Mouse (Mus musculus): Measurements from ENCODE around the gene AI413582. TPM values are rescaled to one million over a fixed set of nuclear protein-coding genes. Genes with fewer than 3 reads are reported as not detected.
A peak's percentile ranks its signal among the peaks of the same experiment; 100 is the strongest.

Gene AI413582
- polyA plus RNA-seq, 1 experiment from 2014 or later: 65.8 TPM

DNA sequence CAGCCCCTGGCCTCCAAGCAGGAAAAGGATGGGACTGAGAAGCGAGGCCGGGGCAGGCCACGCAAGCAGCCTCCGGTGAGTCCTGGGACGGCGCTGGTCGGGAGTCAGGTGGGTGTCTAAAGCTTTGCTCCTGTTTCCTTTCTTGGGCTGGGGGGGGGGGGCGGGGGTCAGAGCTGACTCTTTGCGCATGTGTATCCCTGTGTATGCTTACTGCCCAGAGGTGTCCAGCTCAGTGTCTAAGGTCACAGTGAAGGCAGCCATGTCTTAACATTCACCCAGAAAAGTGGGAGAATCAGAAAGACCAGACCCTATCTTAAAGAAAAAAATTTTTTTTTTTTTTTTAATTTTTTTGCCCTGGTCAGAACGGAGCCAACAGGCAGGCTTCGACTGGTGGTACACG is 6.0 kb downstream of the AI413582 start:
- peaks cover 32% of the 10 kb centered on the region for H3K4me1 ChIP-seq (ENCODE audit: control insufficient read depth, insufficient read depth, low read length)
- H3K27me3 ChIP-seq (ENCODE audit: control insufficient read depth, insufficient read depth, low read depth, low read length): peaks cover 9% of the 10 kb centered on the region
- H3K9me3 ChIP-seq (replicated peaks; ENCODE audit: control insufficient read depth, low read length, poor library complexity, severe bottlenecking): no peaks in the 10 kb centered on the region
- no peak overlapping the region for H3K4me2 ChIP-seq (ENCODE audit: low read length)
- H3K4me3 ChIP-seq (ENCODE audit: low read depth, low read length): no peak overlapping the region
- H3K9ac ChIP-seq (ENCODE audit: low read depth, low read length): no peak overlapping the region
- WGBS: 73% methylated on average over 9 of the region's 12 CpGs
- no peak for ATAC-seq
- peaks cover 4% of the 10 kb centered on the region for H3K36me3 ChIP-seq (ENCODE audit: control insufficient read depth, insufficient read depth, low read length)
- no peak overlapping the region for H3K27ac ChIP-seq (ENCODE audit: low read length)

DNA sequence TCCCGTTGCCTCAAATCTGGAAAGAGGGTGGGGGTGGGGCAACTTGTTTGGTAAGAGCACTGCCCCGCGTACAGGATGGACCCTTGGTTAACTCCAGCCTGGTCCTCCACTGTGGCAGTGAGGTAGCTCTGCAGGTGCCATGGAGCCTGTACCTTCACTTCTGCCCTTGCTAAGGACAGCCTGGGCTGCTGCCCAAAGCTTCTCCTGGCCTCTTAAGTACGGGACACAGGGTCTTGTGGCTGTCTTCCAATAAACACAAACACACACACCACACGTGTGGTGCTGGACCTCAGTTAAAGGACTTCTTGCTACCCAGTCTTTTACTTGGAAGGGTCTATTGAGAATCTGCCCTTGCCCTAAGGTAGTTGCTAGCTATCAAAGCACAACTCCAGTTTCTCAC is 6.7 kb downstream of the AI413582 start:
- H3K27ac ChIP-seq (ENCODE audit: low read length): no peak overlapping the region
- no peak overlapping the region for H3K4me3 ChIP-seq (ENCODE audit: low read depth, low read length)
- H3K27me3 ChIP-seq (ENCODE audit: control insufficient read depth, insufficient read depth, low read depth, low read length): peaks cover 9% of the 10 kb centered on the region
- no peak for ATAC-seq
- peaks cover 31% of the 10 kb centered on the region for H3K4me1 ChIP-seq (ENCODE audit: control insufficient read depth, insufficient read depth, low read length)
- H3K36me3 ChIP-seq (ENCODE audit: control insufficient read depth, insufficient read depth, low read length): peaks cover 4% of the 10 kb centered on the region
- no peaks in the 10 kb centered on the region for H3K9me3 ChIP-seq (replicated peaks; ENCODE audit: control insufficient read depth, low read length, poor library complexity, severe bottlenecking)
- 13% methylated on average over 5 of the region's 5 CpGs for WGBS
- H3K9ac ChIP-seq (ENCODE audit: low read depth, low read length): no peak overlapping the region
- peak overlapping the region; percentile 76 for H3K4me2 ChIP-seq (ENCODE audit: low read length)

DNA sequence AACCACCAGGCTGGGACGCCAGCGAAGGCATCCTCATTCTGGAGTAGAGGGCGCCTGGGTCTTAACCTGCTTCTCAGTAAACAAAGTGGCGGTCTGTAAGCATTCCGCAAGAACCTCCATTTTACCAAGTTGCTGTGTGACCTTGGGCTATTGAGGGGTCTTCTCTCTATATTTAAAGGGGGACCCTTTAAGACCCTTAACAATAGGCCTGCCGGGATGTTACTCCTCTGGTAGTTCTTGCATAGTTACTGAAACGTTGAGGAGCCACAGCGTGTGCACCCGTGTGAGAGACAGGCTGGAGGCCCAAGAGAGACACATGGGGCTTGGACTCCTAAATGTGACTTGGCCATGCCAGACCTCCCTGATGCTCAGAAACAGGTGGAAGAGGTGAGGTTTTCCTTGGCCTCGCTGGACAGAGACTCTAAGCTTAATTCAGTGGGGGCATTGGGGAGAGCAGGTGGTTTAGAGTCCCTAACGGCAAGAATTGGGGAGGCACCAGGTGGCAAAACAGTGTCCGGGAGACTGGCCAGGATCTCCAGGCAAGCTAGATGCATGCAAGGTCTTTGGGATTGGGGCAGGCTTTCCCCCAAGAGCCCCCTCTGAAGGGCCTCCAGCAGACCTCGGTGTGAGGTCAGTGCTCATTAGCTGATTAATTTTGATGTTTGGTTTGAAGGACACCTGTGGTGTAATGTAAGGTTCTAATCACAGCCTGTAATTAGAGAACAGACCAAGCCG is 7.5 kb downstream of the AI413582 start:
- no peak for ATAC-seq
- H3K9ac ChIP-seq (ENCODE audit: low read depth, low read length): peak overlapping the region; percentile 94
- H3K4me2 ChIP-seq (ENCODE audit: low read length): peak overlapping the region; percentile 76
- H3K27me3 ChIP-seq (ENCODE audit: control insufficient read depth, insufficient read depth, low read depth, low read length): peaks cover 9% of the 10 kb centered on the region
- 6% methylated on average over 14 of the region's 14 CpGs for WGBS
- H3K27ac ChIP-seq (ENCODE audit: low read length): no peak overlapping the region
- H3K9me3 ChIP-seq (replicated peaks; ENCODE audit: control insufficient read depth, low read length, poor library complexity, severe bottlenecking): no peaks in the 10 kb centered on the region
- peaks cover 4% of the 10 kb centered on the region for H3K36me3 ChIP-seq (ENCODE audit: control insufficient read depth, insufficient read depth, low read length)
- peak overlapping the region; percentile 88 for H3K4me3 ChIP-seq (ENCODE audit: low read depth, low read length)
- H3K4me1 ChIP-seq (ENCODE audit: control insufficient read depth, insufficient read depth, low read length): peaks cover 31% of the 10 kb centered on the region

DNA sequence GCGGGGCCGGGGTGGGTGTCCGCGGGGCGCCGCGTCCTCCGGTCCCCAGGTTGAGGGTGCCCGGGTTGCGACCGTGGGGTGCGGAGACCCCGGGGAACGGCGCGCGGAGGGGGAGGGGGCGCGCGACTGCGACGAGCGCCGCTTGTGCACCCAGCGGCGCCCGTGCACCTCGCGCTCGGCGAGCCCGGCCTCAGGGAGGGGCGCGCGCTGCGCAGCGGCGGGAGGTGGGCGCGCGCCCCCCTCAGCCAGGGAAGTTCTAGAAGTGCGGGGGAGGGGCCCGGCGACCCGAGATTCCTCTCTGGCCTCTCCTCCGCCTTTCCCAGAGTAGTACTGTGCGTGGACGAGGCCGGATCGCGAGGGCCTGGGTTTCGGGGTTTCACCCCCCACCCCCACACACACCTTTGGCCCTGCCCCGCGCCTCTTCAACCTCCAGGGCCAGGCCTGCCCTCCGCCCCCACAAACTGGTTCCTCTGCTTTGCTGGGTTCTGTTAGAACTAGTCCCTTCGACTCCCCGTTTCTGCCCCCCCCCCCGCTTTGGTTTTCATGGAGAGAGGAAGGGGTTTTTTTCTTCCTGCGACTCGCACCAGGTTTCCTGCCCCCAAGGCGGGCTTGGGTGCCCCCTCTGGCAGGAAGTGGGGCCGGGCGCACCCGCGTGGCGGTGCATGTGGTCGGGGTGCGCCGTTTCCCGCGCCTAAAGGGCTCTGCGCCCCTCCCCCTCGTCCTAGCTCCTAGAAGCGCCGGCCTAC is 8.2 kb downstream of the AI413582 start:
- Histone ChIP-seq H3K4me2 (ENCODE audit: low read length) (peak overlapping the region; percentile 76), H3K4me3 (ENCODE audit: low read depth, low read length) (peak overlapping the region; percentile 88), H3K36me3 (ENCODE audit: control insufficient read depth, insufficient read depth, low read length) (peaks cover 4% of the 10 kb centered on the region), H3K9me3 (replicated peaks; ENCODE audit: control insufficient read depth, low read length, poor library complexity, severe bottlenecking) (no peaks in the 10 kb centered on the region), H3K27ac (ENCODE audit: low read length) (peak overlapping the region; percentile 93), H3K9ac (ENCODE audit: low read depth, low read length) (peak overlapping the region; percentile 94), H3K27me3 (ENCODE audit: control insufficient read depth, insufficient read depth, low read depth, low read length) (peaks cover 9% of the 10 kb centered on the region), H3K4me1 (ENCODE audit: control insufficient read depth, insufficient read depth, low read length) (peaks cover 31% of the 10 kb centered on the region)
- WGBS: under 1% methylated on average over 33 of the region's 75 CpGs
- ATAC-seq: peak; percentile 47

DNA sequence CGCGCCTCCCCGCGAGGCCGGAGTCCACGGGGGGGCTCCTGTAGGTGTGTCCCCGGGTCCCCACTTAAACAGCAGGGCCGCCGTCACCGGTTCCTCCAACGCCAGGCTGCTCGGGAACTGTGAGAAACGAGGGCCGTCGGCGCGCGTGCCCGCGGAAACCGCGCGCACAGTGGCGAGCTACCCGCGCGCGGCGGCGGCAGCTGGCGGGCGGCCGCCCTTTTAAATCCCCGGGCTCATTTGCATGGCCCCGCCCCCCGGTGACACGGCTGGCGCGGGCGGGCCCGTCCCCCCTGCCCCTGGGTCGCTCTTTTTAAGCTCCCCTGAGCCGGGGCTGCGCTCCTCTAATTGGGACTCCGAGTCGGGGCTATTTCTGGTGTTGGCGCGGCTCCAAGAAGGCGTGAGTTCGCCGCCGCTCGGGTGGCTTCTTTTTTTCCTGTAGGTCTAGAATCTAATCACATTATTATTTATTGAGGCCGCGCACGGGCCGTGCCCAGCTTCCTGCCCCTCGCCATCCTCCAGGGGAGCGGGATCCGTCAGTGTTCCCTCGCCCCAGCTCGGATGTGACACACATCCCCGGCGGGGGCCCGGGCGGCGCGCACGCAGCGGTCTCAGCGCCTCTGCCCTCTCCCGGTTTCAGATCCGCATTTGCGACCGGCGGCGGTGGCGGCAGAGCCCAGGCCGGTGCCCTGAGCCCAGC is 9.1 kb downstream of the AI413582 start, which contains the start of gene Hmga1:
Gene Hmga1 (plus strand): TSS at position 183 of the 697 bp plus-strand sequence.
- H3K27me3 ChIP-seq (ENCODE audit: control insufficient read depth, insufficient read depth, low read depth, low read length): peaks cover 9% of the 10 kb centered on the region
- WGBS: under 1% methylated on average over 79 of the region's 79 CpGs
- H3K4me3 ChIP-seq (ENCODE audit: low read depth, low read length): peak within 1 kb of the TSS; percentile 88
- peaks cover 31% of the 10 kb centered on the region for H3K4me1 ChIP-seq (ENCODE audit: control insufficient read depth, insufficient read depth, low read length)
- H3K9me3 ChIP-seq (replicated peaks; ENCODE audit: control insufficient read depth, low read length, poor library complexity, severe bottlenecking): no peaks in the 10 kb centered on the region
- peaks cover under 1% of the 10 kb centered on the region; the same call in 1 of the 2 replicates for H3K36me3 ChIP-seq (ENCODE audit: control insufficient read depth, insufficient read depth, low read length)
- peak within 1 kb of the TSS; percentile 93 for H3K27ac ChIP-seq (ENCODE audit: low read length)
- ATAC-seq: peak; percentile 79
- peak within 1 kb of the TSS; percentile 76 for H3K4me2 ChIP-seq (ENCODE audit: low read length)
- H3K9ac ChIP-seq (ENCODE audit: low read depth, low read length): peak within 1 kb of the TSS; percentile 94

DNA sequence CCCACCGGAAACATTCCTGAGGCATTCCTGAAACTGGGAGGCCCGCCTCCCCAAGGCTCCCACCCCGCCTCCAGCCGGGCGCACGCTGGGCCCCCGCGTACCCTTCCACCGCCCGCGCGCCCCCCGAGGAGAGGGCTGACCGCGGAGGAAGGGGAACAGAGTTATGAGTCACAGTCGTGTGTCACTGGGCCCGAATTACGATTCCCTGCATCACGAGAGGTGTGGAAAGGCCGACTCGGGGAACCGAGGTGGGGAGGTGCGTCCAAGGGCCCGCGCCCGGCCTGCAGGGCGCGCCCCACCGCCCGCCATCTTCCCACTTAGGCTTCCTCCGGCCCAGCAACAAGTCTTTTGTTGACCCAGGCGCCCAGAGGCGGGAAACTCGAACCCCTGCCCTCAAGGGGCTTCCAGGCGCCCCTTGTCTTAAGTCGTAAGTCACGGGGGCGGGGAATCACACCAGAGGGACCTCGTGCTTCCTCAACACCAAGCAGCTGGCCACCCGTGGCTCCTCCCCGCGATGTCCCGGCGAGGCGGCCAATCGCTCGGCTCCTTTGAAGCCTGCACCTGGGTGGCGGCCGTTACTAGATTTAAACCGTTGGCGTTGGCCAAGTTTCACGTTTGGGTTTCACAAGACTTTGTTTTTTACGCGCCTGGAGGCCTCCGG is 9.9 kb downstream of the AI413582 start:
- no peaks in the 10 kb centered on the region for H3K9me3 ChIP-seq (replicated peaks; ENCODE audit: control insufficient read depth, low read length, poor library complexity, severe bottlenecking)
- H3K9ac ChIP-seq (ENCODE audit: low read depth, low read length): peak overlapping the region; percentile 94; the same call in 1 of the 2 replicates
- H3K27ac ChIP-seq (ENCODE audit: low read length): no peak overlapping the region; the same call in 1 of the 2 replicates
- WGBS: under 1% methylated on average over 54 of the region's 55 CpGs
- 0 out of 2 replicates have a peak, but pooled peaks have one; percentile 18 for ATAC-seq
- H3K27me3 ChIP-seq (ENCODE audit: control insufficient read depth, insufficient read depth, low read depth, low read length): peaks cover 9% of the 10 kb centered on the region
- H3K4me3 ChIP-seq (ENCODE audit: low read depth, low read length): peak overlapping the region; percentile 88
- peaks cover 31% of the 10 kb centered on the region for H3K4me1 ChIP-seq (ENCODE audit: control insufficient read depth, insufficient read depth, low read length)
- H3K36me3 ChIP-seq (ENCODE audit: control insufficient read depth, insufficient read depth, low read length): no peaks in the 10 kb centered on the region
- H3K4me2 ChIP-seq (ENCODE audit: low read length): peak overlapping the region; percentile 76

DNA sequence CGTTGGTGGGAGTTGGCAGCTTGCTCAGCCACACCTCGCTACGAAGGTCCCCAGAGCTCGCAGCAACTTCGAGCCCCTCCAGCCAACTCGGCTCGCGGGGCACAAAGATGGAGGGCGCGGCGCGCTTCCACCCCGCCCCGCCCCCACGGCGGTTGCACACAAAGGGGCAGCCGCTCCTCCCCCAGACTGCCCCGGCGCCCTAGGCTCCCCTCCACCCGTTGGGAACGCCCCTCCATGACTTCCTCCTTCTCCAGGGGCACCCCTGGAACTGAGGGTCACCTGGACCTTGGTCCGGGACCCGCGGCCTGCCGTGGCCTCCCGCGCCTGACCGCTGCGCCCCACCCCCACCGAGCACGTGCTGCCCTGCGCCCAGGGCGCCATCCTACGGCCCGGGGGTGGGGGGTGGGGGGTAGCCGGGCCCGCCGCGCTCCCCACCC is 10.5 kb downstream of the AI413582 start:
- Histone ChIP-seq H3K27me3 (ENCODE audit: control insufficient read depth, insufficient read depth, low read depth, low read length) (peaks cover 9% of the 10 kb centered on the region), H3K9ac (ENCODE audit: low read depth, low read length) (0 out of 2 replicates have a peak overlapping the region, but pooled peaks have one; percentile 20), H3K4me1 (ENCODE audit: control insufficient read depth, insufficient read depth, low read length) (peaks cover 31% of the 10 kb centered on the region), H3K4me2 (ENCODE audit: low read length) (peak overlapping the region; percentile 76), H3K4me3 (ENCODE audit: low read depth, low read length) (peak overlapping the region; percentile 88; the same call in 1 of the 2 replicates), H3K27ac (ENCODE audit: low read length) (no peak overlapping the region), H3K9me3 (replicated peaks; ENCODE audit: control insufficient read depth, low read length, poor library complexity, severe bottlenecking) (no peaks in the 10 kb centered on the region), H3K36me3 (ENCODE audit: control insufficient read depth, insufficient read depth, low read length) (no peaks in the 10 kb centered on the region)
- WGBS: 2% methylated on average over 34 of the region's 39 CpGs
- no peak for ATAC-seq
